Mouse (Mus musculus) olfactory bulb, adult 2 months (tissue): ENCODE data around the gene Hoxb5.
A peak's percentile ranks its signal among the peaks of the same experiment; 100 is the strongest.

Experiments used
- CTCF ChIP-seq: fragments of 200-500 bp; IDR thresholded peaks from 2 replicates; pipeline ENCODE4 v1.5.1; 2012; ENCODE audit warnings: low read depth, mild to moderate bottlenecking, low read length, moderate library complexity; ENCODE audit not compliant: insufficient read depth
- POLR2A ChIP-seq: fragments of 200-500 bp; IDR thresholded peaks from 2 replicates; pipeline ENCODE4 v1.6.1; 2012; ENCODE audit warnings: mild to moderate bottlenecking, low read depth, low read length, moderate library complexity; ENCODE audit not compliant: insufficient read depth

- TF ChIP-seq POLR2A, result no peak
- 0 out of 2 replicates have a peak, but pooled peaks have one; percentile 25 for TF ChIP-seq CTCF
Measured at GRCm38 (mm10) chr11:96311520-96312417, 8.6 kb downstream of the Hoxb5 start.
